Mouse (Mus musculus) CH12.LX (cell line): Measurements from ENCODE around the gene Atxn7l3. TPM values are rescaled to one million over a fixed set of nuclear protein-coding genes. Genes with fewer than 3 reads are reported as not detected.

Source experiments
- DNase-seq: peaks from one replicate; pipeline ENCODE4 v3.0.0-alpha.2; 2013; ENCODE audit errors: extremely low read depth
- H3K27ac ChIP-seq: 2 replicates; pipeline ENCODE4 v1.5.1; 2012; ENCODE audit warnings: low read depth, mild to moderate bottlenecking, control low read depth, moderate library complexity; ENCODE audit not compliant: insufficient read depth
- H3K27me3 ChIP-seq: replicated peaks from 2 replicates; pipeline ENCODE3; 2012; ENCODE audit warnings: inconsistent platforms
- H3K36me3 ChIP-seq, 2 experiments: replicated peaks in 1 of 2; 2 replicates each; pipeline versions ENCODE3 to v1.6.1; 2012; ENCODE audit warnings: inconsistent platforms in 1 of 2, low read length in 1 of 2, mild to moderate bottlenecking in 1 of 2, mixed read lengths in 1 of 2, moderate library complexity in 1 of 2; ENCODE audit not compliant: control insufficient read depth in 1 of 2, insufficient read depth in 1 of 2
- H3K4me1 ChIP-seq, 2 experiments: 2 replicates each; pipeline ENCODE4 v1.6.1; 2012; ENCODE audit warnings: inconsistent platforms in 1 of 2, moderate library complexity in 1 of 2; ENCODE audit not compliant: insufficient read depth in 2 of 2, control insufficient read depth in 1 of 2
- H3K4me2 ChIP-seq: 2 replicates; pipeline ENCODE4 v1.6.1; 2012; ENCODE audit warnings: low read depth, mild to moderate bottlenecking, control low read depth; ENCODE audit not compliant: poor library complexity, insufficient read depth, severe bottlenecking
- H3K4me3 ChIP-seq, 3 experiments: fragments of 150-350 bp in 1 of 3; sonication (generic) in 1 of 3; replicated peaks in 1 of 3; 2 replicates each; pipeline versions ENCODE3 to v1.5.1; 2011 to 2012; ENCODE audit warnings: low read depth in 2 of 3, low read length in 2 of 3, mild to moderate bottlenecking in 2 of 3, moderate library complexity in 2 of 3, control low read depth in 1 of 3, improper control_type of control experiment in 1 of 3, inconsistent platforms in 1 of 3, mixed read lengths in 1 of 3; ENCODE audit not compliant: poor library complexity in 1 of 3
- H3K79me2 ChIP-seq: replicated peaks from 2 replicates; pipeline ENCODE4 v1.6.1; 2012; ENCODE audit warnings: mild to moderate bottlenecking, moderate library complexity; ENCODE audit not compliant: control insufficient read depth, poor library complexity, insufficient read depth, severe bottlenecking; ENCODE audit errors: extremely low read depth
- H3K9ac ChIP-seq: 2 replicates; pipeline ENCODE4 v1.6.1; 2012; ENCODE audit warnings: low read depth, mild to moderate bottlenecking, control low read depth, moderate library complexity; ENCODE audit not compliant: insufficient read depth
- H3K9me3 ChIP-seq: replicated peaks from 2 replicates; pipeline ENCODE3; 2012; ENCODE audit warnings: low read length, inconsistent platforms, mixed read lengths
- BHLHE40 ChIP-seq: IDR thresholded peaks from 2 replicates; pipeline ENCODE4 v1.6.1; 2011; ENCODE audit warnings: mild to moderate bottlenecking, low read depth, low read length, improper control_type of control experiment
- CHD1 ChIP-seq: IDR thresholded peaks from 2 replicates; pipeline ENCODE4 v1.6.1; 2012; ENCODE audit warnings: low read depth, low read length, improper control_type of control experiment, inconsistent platforms
- CHD2 ChIP-seq: IDR thresholded peaks from 2 replicates; pipeline ENCODE4 v1.6.1; 2011; ENCODE audit warnings: low read length, improper control_type of control experiment
- CTCF ChIP-seq, 2 experiments: IDR thresholded peaks in 1 of 2; conservative IDR thresholded peaks in 1 of 2; 2 replicates each; pipeline ENCODE4 v1.5.1; 2011 to 2012; ENCODE audit warnings: low read depth in 2 of 2, low read length in 2 of 2, improper control_type of control experiment in 1 of 2, inconsistent platforms in 1 of 2, mild to moderate bottlenecking in 1 of 2, moderate library complexity in 1 of 2
- E2F4 ChIP-seq: IDR thresholded peaks from 2 replicates; pipeline ENCODE4 v1.6.1; 2011; ENCODE audit warnings: low read depth, low read length, improper control_type of control experiment; ENCODE audit not compliant: insufficient replicate concordance
- ELF1 ChIP-seq: IDR thresholded peaks from 2 replicates; pipeline ENCODE4 v1.6.1; 2014; ENCODE audit warnings: low read depth, mild to moderate bottlenecking, inconsistent platforms, low read length, improper control_type of control experiment
- EP300 ChIP-seq: IDR thresholded peaks from 2 replicates; pipeline ENCODE4 v1.6.1; 2011; ENCODE audit warnings: low read length, improper control_type of control experiment
- ETS1 ChIP-seq: conservative IDR thresholded peaks from 2 replicates; pipeline ENCODE4 v1.6.1; 2012; ENCODE audit warnings: low read depth, mild to moderate bottlenecking, inconsistent platforms, low read length, improper control_type of control experiment, moderate library complexity
- GABPA ChIP-seq: IDR thresholded peaks from 2 replicates; pipeline ENCODE4 v1.6.1; 2012; ENCODE audit warnings: low read depth, low read length, improper control_type of control experiment, inconsistent platforms; ENCODE audit not compliant: insufficient replicate concordance
- HCFC1 ChIP-seq: IDR thresholded peaks from 2 replicates; pipeline ENCODE4 v1.6.1; 2012; ENCODE audit warnings: low read depth, mild to moderate bottlenecking, inconsistent platforms, low read length, improper control_type of control experiment
- IRF4 ChIP-seq: IDR thresholded peaks from 2 replicates; pipeline ENCODE4 v1.6.1; 2014; ENCODE audit warnings: low read depth, mild to moderate bottlenecking, inconsistent platforms, low read length, improper control_type of control experiment
- JUN ChIP-seq: IDR thresholded peaks from 2 replicates; pipeline ENCODE4 v1.6.1; 2011; ENCODE audit warnings: low read depth, mild to moderate bottlenecking, low read length, improper control_type of control experiment, moderate library complexity; ENCODE audit not compliant: insufficient read depth
- JUND ChIP-seq: conservative IDR thresholded peaks from 2 replicates; pipeline ENCODE4 v1.6.1; 2011; ENCODE audit warnings: low read depth, low read length, improper control_type of control experiment
- KAT2A ChIP-seq: IDR thresholded peaks from 2 replicates; pipeline ENCODE4 v1.6.1; 2012; ENCODE audit warnings: low read length, improper control_type of control experiment, inconsistent platforms; ENCODE audit not compliant: insufficient replicate concordance
- MAFK ChIP-seq: IDR thresholded peaks from 2 replicates; pipeline ENCODE4 v1.6.1; 2011; ENCODE audit warnings: low read length, improper control_type of control experiment; ENCODE audit not compliant: insufficient replicate concordance
- MAX ChIP-seq: IDR thresholded peaks from 2 replicates; pipeline ENCODE4 v1.6.1; 2011; ENCODE audit warnings: low read length, improper control_type of control experiment
- MAZ ChIP-seq: IDR thresholded peaks from 2 replicates; pipeline ENCODE4 v1.6.1; 2012; ENCODE audit warnings: low read depth, mild to moderate bottlenecking, inconsistent platforms, low read length, improper control_type of control experiment, moderate library complexity
- MEF2A ChIP-seq: IDR thresholded peaks from 2 replicates; pipeline ENCODE4 v1.6.1; 2014; ENCODE audit warnings: low read depth, mild to moderate bottlenecking, inconsistent platforms, low read length, improper control_type of control experiment, borderline replicate concordance
- MXI1 ChIP-seq: IDR thresholded peaks from 2 replicates; pipeline ENCODE4 v1.6.1; 2011; ENCODE audit warnings: mild to moderate bottlenecking, low read depth, low read length, improper control_type of control experiment
- MYC ChIP-seq: IDR thresholded peaks from 2 replicates; pipeline ENCODE4 v1.6.1; 2011; ENCODE audit warnings: low read depth, mild to moderate bottlenecking, improper control_type of control experiment, low read length
- NELFE ChIP-seq: IDR thresholded peaks from 2 replicates; pipeline ENCODE4 v1.6.1; 2011; ENCODE audit warnings: low read depth, low read length, improper control_type of control experiment
- NRF1 ChIP-seq: IDR thresholded peaks from 2 replicates; pipeline ENCODE4 v1.6.1; 2014; ENCODE audit warnings: low read depth, mild to moderate bottlenecking, inconsistent platforms, low read length, improper control_type of control experiment, moderate library complexity
- PAX5 ChIP-seq: IDR thresholded peaks from 2 replicates; pipeline ENCODE4 v1.6.1; 2012; ENCODE audit warnings: low read length, inconsistent platforms, mixed read lengths
- POLR2A ChIP-seq: IDR thresholded peaks from 2 replicates; pipeline ENCODE4 v1.6.1; 2011; ENCODE audit warnings: low read depth, mild to moderate bottlenecking, improper control_type of control experiment, low read length
- POLR2AphosphoS2 ChIP-seq: IDR thresholded peaks from 2 replicates; pipeline ENCODE4 v1.6.1; 2011; ENCODE audit warnings: low read depth, low read length, improper control_type of control experiment
- RAD21 ChIP-seq: IDR thresholded peaks from 2 replicates; pipeline ENCODE4 v1.6.1; 2011; ENCODE audit warnings: low read depth, mild to moderate bottlenecking, low read length, improper control_type of control experiment, moderate library complexity
- RCOR1 ChIP-seq: conservative IDR thresholded peaks from 2 replicates; pipeline ENCODE4 v1.6.1; 2012; ENCODE audit warnings: low read depth, mild to moderate bottlenecking, inconsistent platforms, low read length, improper control_type of control experiment
- SIN3A ChIP-seq: IDR thresholded peaks from 2 replicates; pipeline ENCODE4 v1.6.1; 2012; ENCODE audit warnings: low read length, improper control_type of control experiment, inconsistent platforms
- SMC3 ChIP-seq: IDR thresholded peaks from 2 replicates; pipeline ENCODE4 v1.6.1; 2011; ENCODE audit warnings: low read depth, low read length, improper control_type of control experiment
- TBP ChIP-seq: conservative IDR thresholded peaks from 2 replicates; pipeline ENCODE4 v1.6.1; 2011; ENCODE audit warnings: low read depth, low read length, improper control_type of control experiment
- TCF12 ChIP-seq: IDR thresholded peaks from 2 replicates; pipeline ENCODE4 v1.6.1; 2014; ENCODE audit warnings: low read depth, mild to moderate bottlenecking, inconsistent platforms, low read length, improper control_type of control experiment
- UBTF ChIP-seq: IDR thresholded peaks from 2 replicates; pipeline ENCODE4 v1.6.1; 2012; ENCODE audit warnings: low read depth, mild to moderate bottlenecking, inconsistent platforms, low read length, improper control_type of control experiment, moderate library complexity
- USF1 ChIP-seq: IDR thresholded peaks from 2 replicates; pipeline ENCODE4 v1.6.1; 2014; ENCODE audit warnings: low read depth, mild to moderate bottlenecking, inconsistent platforms, low read length, improper control_type of control experiment
- USF2 ChIP-seq: conservative IDR thresholded peaks from 2 replicates; pipeline ENCODE4 v1.6.1; 2011; ENCODE audit warnings: low read depth, low read length, improper control_type of control experiment
- ZC3H11A ChIP-seq: IDR thresholded peaks from 2 replicates; pipeline ENCODE4 v1.6.1; 2012; ENCODE audit warnings: low read depth, mild to moderate bottlenecking, inconsistent platforms, low read length, improper control_type of control experiment
- ZKSCAN1 ChIP-seq: IDR thresholded peaks from 2 replicates; pipeline ENCODE4 v1.6.1; 2012; ENCODE audit warnings: low read depth, inconsistent platforms, low read length, improper control_type of control experiment, borderline replicate concordance
- ZMIZ1 ChIP-seq: IDR thresholded peaks from 2 replicates; pipeline ENCODE4 v1.6.1; 2012; ENCODE audit warnings: low read depth, mild to moderate bottlenecking, inconsistent platforms, low read length, improper control_type of control experiment
- ZNF384 ChIP-seq: IDR thresholded peaks from 2 replicates; pipeline ENCODE4 v1.6.1; 2012; ENCODE audit warnings: low read depth, low read length, improper control_type of control experiment, inconsistent platforms
- dilution Hi-C: fragments of 300-500 bp; cut with MboI; formaldehyde crosslinking; loops from 2 replicates; pipeline ENCODE4 v1.14.3; 2020; ENCODE audit warnings: low sequenced_read_pairs; ENCODE audit not compliant: extremely low pct_unique_long_range_greater_than_20kb, extremely low pct_ligation_motif_present
- in situ Hi-C: fragments of 300-500 bp; cut with MboI; formaldehyde crosslinking; loops from 3 replicates; pipeline ENCODE4 v1.14.3; 2019; ENCODE audit warnings: low sequenced_read_pairs, low pct_ligation_motif_present, low pct_unique_long_range_greater_than_20kb, mixed read lengths
- polyA plus RNA-seq: library from polyadenylated mRNA; unstranded; fragments of >175 nt; gene quantifications from 2 replicates; pipeline ENCODE4 v1.2.1, GENCODE M21; 2012; ENCODE audit warnings: low read depth; ENCODE audit not compliant: insufficient read length
- total RNA-seq, 2 experiments: library from RNA; depleted of rRNA; stranded (reverse); fragments of 300-350 nt in 1 of 2; fragments of >200 nt in 1 of 2; gene quantifications; 2 replicates each; pipeline ENCODE4 v1.2.3; 2012 to 2014

Gene Atxn7l3
- total and polyA plus RNA-seq, 3 experiments = 40.7 to 59.0 (median 46.6) TPM

GRCm38 (mm10) chr11:102317901-102318575 lies 21.6 kb upstream of the Atxn7l3 start:
- peak; percentile 52 for DNase-seq
- H3K27me3 ChIP-seq = peaks cover 10% of the 10 kb centered on the region
- in situ Hi-C loops = no loop called here
- peak overlapping the region; percentile 67 for H3K27ac ChIP-seq
- H3K36me3 ChIP-seq = peaks cover 18 to 23% of the 10 kb centered on the region in 2 experiments
- dilution Hi-C loops = loop anchor here (25.0 kb wide), 1 partner anchor 94 kb away; the partner anchor contains the start of gene Slc25a39
- H3K9me3 ChIP-seq = no peaks in the 10 kb centered on the region
- H3K79me2 ChIP-seq = peaks cover 42% of the 10 kb centered on the region
- peak overlapping the region; percentile 75 to 83 (median 79) for H3K4me3 ChIP-seq
- H3K4me1 ChIP-seq = peaks cover 6 to 30% of the 10 kb centered on the region in 2 experiments
- peak overlapping the region; percentile 52; the same call in 1 of the 2 replicates for H3K4me2 ChIP-seq
- H3K9ac ChIP-seq = peak overlapping the region; percentile 93
- TF ChIP-seq MAX (0 out of 2 replicates have a peak, but pooled peaks have one; percentile 6), EP300 (no peak), NELFE (0 out of 2 replicates have a peak, but pooled peaks have one; percentile 6), JUN (no peak), ZKSCAN1 (no peak), TBP (no peak), ZMIZ1 (peak; percentile 15; the same call in 1 of the 2 replicates), USF1 (no peak), MAFK (no peak), MEF2A (0 out of 2 replicates have a peak, but pooled peaks have one; percentile 12), POLR2AphosphoS2 (no peak), JUND (no peak), ZNF384 (no peak), MXI1 (peak; percentile 56), CHD1 (no peak; the same call in 1 of the 2 replicates), ETS1 (no peak), USF2 (no peak), UBTF (peak; percentile 98), CTCF (conservative IDR thresholded peaks at IDR 0.05 in 1 of 2, IDR thresholded peaks at IDR 0.05 in 1 of 2; ENCODE audit: low read depth in 2 of 2, low read length in 2 of 2) (no peak), IRF4 (no peak), NRF1 (no peak), KAT2A (no peak), CHD2 (no peak), TCF12 (no peak; the same call in 1 of the 2 replicates), HCFC1 (no peak), ELF1 (no peak), RAD21 (no peak), GABPA (no peak), MAZ (0 out of 2 replicates have a peak, but pooled peaks have one; percentile 2), POLR2A (no peak; the same call in none of the 2 replicates), ZC3H11A (no peak), PAX5 (no peak), BHLHE40 (no peak), SMC3 (no peak), RCOR1 (no peak), E2F4 (no peak), MYC (no peak), SIN3A (peak; percentile 20; the same call in 1 of the 2 replicates)
- TF ChIP-seq, all 38 proteins: peak for 8
